20 mouse cellular contexts compared by ENCODE assay signal in genomic region chr11:83457912-83458601, GRCm38 (mm10). TPM values are rescaled to one million over a fixed set of nuclear protein-coding genes. Genes with fewer than 3 reads are reported as not detected.
DNase-seq lines count a peak whose midpoint lies in the region; ATAC-seq lines count a peak whose summit lies in the region.
"Had no signal": no experiment of that assay in that cellular context is flagged by ENCODE, and none has a peak within 500 bp of the region (broad histone marks: within the 10 kb centered on the region; RNA-seq: fewer than 3 reads in every experiment).

No protein-coding gene starts in this region.

- no peak overlapping the region for H3K4me2 ChIP-seq in heart, embryonic 11.5 days
- H3K4me2 ChIP-seq in limb, embryonic 13.5 days (replicated peaks): peak overlapping the region; percentile 19; the same call in 1 of the 2 replicates
- H3K4me2 ChIP-seq: embryonic facial prominence, embryonic 13.5 days had no signal

- peak; percentile 46 to 81 for DNase-seq in adrenal gland, adult (ENCODE audit: inconsistent age in 2 of 2, low spot score in 1 of 2)
- no peak for DNase-seq in adrenal gland, adult 8-10 months
- DNase-seq in heart, embryonic 10.5 days (ENCODE audit: low spot score): no peak
- peak; percentile 90 for DNase-seq in NIH3T3 (ENCODE audit: low read depth)
- no peak for DNase-seq in layer of hippocampus, postnatal 36 days
- DNase-seq in cerebellum, postnatal 14 days: no peak
- DNase-seq: cerebellum, adult 8-10 months; kidney, postnatal 4 days; lung, adult 18-20 months; spleen, adult 18-20 months; thymus, adult 18-20 months had no signal

- peaks cover 48% of the 10 kb centered on the region for H3K27me3 ChIP-seq in heart, embryonic 10.5 days (ENCODE audit: insufficient read depth, poor library complexity, severe bottlenecking)
- H3K27me3 ChIP-seq in heart, embryonic 11.5 days (ENCODE audit: control insufficient read depth, insufficient read depth, low read length): peaks cover 7% of the 10 kb centered on the region
- peaks cover 26% of the 10 kb centered on the region for H3K27me3 ChIP-seq in limb, embryonic 13.5 days

- H3K36me3 ChIP-seq in heart, embryonic 10.5 days: no peaks in the 10 kb centered on the region
- no peaks in the 10 kb centered on the region for H3K36me3 ChIP-seq in heart, embryonic 11.5 days (ENCODE audit: control insufficient read depth, insufficient read depth, low read length)
- H3K36me3 ChIP-seq in limb, embryonic 13.5 days: no peaks in the 10 kb centered on the region
- H3K36me3 ChIP-seq: embryonic facial prominence, embryonic 13.5 days; G1E had no signal

- no peak overlapping the region for H3K4me3 ChIP-seq in heart, embryonic 10.5 days
- no peak overlapping the region for H3K4me3 ChIP-seq in heart, embryonic 11.5 days (ENCODE audit: low read depth, low read length)
- H3K4me3 ChIP-seq in limb, embryonic 13.5 days: no peak overlapping the region
- H3K4me3 ChIP-seq: embryonic facial prominence, embryonic 13.5 days had no signal

- 0 out of 2 replicates have a peak overlapping the region, but pooled peaks have one; percentile 16 for H3K27ac ChIP-seq in heart, embryonic 10.5 days
- H3K27ac ChIP-seq in heart, embryonic 11.5 days (ENCODE audit: low read depth, low read length): no peak overlapping the region
- peak overlapping the region; percentile 18; the same call in 1 of the 2 replicates for H3K27ac ChIP-seq in limb, embryonic 13.5 days
- H3K27ac ChIP-seq: embryonic facial prominence, embryonic 13.5 days had no signal

- H3K9ac ChIP-seq in heart, embryonic 11.5 days (ENCODE audit: low read depth, low read length): no peak overlapping the region
- no peak overlapping the region for H3K9ac ChIP-seq in limb, embryonic 13.5 days
- H3K9ac ChIP-seq: embryonic facial prominence, embryonic 13.5 days had no signal

- peaks cover 51% of the 10 kb centered on the region for H3K4me1 ChIP-seq in heart, embryonic 10.5 days
- H3K4me1 ChIP-seq in heart, embryonic 11.5 days (ENCODE audit: control insufficient read depth, insufficient read depth, low read length): peaks cover 30% of the 10 kb centered on the region
- H3K4me1 ChIP-seq in limb, embryonic 13.5 days: peaks cover 42% of the 10 kb centered on the region

- no peaks in the 10 kb centered on the region for H3K9me3 ChIP-seq in heart, embryonic 10.5 days
- no peaks in the 10 kb centered on the region for H3K9me3 ChIP-seq in heart, embryonic 11.5 days (replicated peaks; ENCODE audit: control insufficient read depth, low read length)
- H3K9me3 ChIP-seq in limb, embryonic 13.5 days: no peaks in the 10 kb centered on the region
- H3K9me3 ChIP-seq: embryonic facial prominence, embryonic 13.5 days; G1E had no signal

- WGBS in heart, embryonic 10.5 days: 61% methylated on average over 9 of the region's 9 CpGs
- 56% methylated on average over 9 of the region's 9 CpGs for WGBS in heart, embryonic 11.5 days (ENCODE audit: insufficient replicate concordance)
- WGBS in limb, embryonic 13.5 days: 39% methylated on average over 9 of the region's 9 CpGs

- no peak for ATAC-seq in heart, embryonic 11.5 days (replicated peaks; ENCODE audit: insufficient number of reproducible peaks, low FRiP score, low TSS enrichment)
- ATAC-seq in limb, embryonic 13.5 days (ENCODE audit: low FRiP score, low read depth): peak; percentile 44; the same call in 1 of the 2 replicates
- ATAC-seq: forebrain, embryonic 16.5 days had no signal

RNA-seq across cellular contexts. Expression of gene Mmp28, which starts 4.8 kb away (rescaled TPM):
- 10 to 100 TPM; 15.5 to 19.1 (median 17.8) TPM for total RNA-seq in adrenal gland, adult 8-10 months (2022)
- polyA plus RNA-seq in heart, embryonic 10.5 days (2016; fragmentation: Nextera tagmentation; extraction: Ambion mirVana): 1.9 and 3.1 TPM in 2 replicates
- 3.3 and 5.6 TPM in 2 replicates for polyA plus RNA-seq in heart, embryonic 11.5 days (2014; fragmentation: Nextera tagmentation; extraction: Ambion mirVana)
- 3.0 and 4.5 TPM in 2 replicates for polyA plus RNA-seq in limb, embryonic 13.5 days (2015; fragmentation: Nextera tagmentation; extraction: Ambion mirVana)
- 1 to 10 TPM; 2.9 to 4.0 TPM for total RNA-seq in layer of hippocampus, postnatal 36 days (2021)
- total RNA-seq: monocyte, adult 5-6 weeks had no signal
- polyA plus RNA-seq: G1E had no signal

RNA-seq across cellular contexts. Expression of gene Taf15, which starts 14.8 kb away (rescaled TPM):
- total RNA-seq in adrenal gland, adult 8-10 months (2022): 10 to 100 TPM; 58.3 to 80.5 (median 68.7) TPM
- 8.0 and 8.6 TPM in 2 replicates for polyA plus RNA-seq in heart, embryonic 10.5 days (2016; fragmentation: Nextera tagmentation; extraction: Ambion mirVana)
- polyA plus RNA-seq in heart, embryonic 11.5 days (2014; fragmentation: Nextera tagmentation; extraction: Ambion mirVana): 6.0 and 15.1 TPM in 2 replicates
- 16.9 and 19.3 TPM in 2 replicates for polyA plus RNA-seq in limb, embryonic 13.5 days (2015; fragmentation: Nextera tagmentation; extraction: Ambion mirVana)
- total RNA-seq in layer of hippocampus, postnatal 36 days (2021): 10 to 100 TPM; 75.0 to 77.4 TPM

RNA-seq across cellular contexts. Expression of gene 1700020L24Rik, which starts 20.6 kb away (rescaled TPM):
- under 1 TPM in 1 of 4 experiments, not detected in 3; 0.89 TPM for total RNA-seq in adrenal gland, adult 8-10 months (2022)
- polyA plus RNA-seq in heart, embryonic 10.5 days (2016; fragmentation: Nextera tagmentation; extraction: Ambion mirVana): 1.5 and 1.9 TPM in 2 replicates
- polyA plus RNA-seq in heart, embryonic 11.5 days (2014; fragmentation: Nextera tagmentation; extraction: Ambion mirVana): 2.1 and 2.3 TPM in 2 replicates
- polyA plus RNA-seq in limb, embryonic 13.5 days (2015; fragmentation: Nextera tagmentation; extraction: Ambion mirVana): 0.56 TPM in 1 of 2 replicates, not detected in the other
- not detected for total RNA-seq in layer of hippocampus, postnatal 36 days (2021)
- total RNA-seq: G1E; heart, adult 18-20 months; left cerebral cortex, postnatal 10 days had no signal
- polyA plus RNA-seq: G1E had no signal

RNA-seq across cellular contexts. Expression of gene Gas2l2, which starts 28.8 kb away (rescaled TPM):
- under 1 TPM in 1 of 4 experiments, not detected in 3; 0.19 TPM for total RNA-seq in adrenal gland, adult 8-10 months (2022)
- 0.17 and 0.18 TPM in 2 replicates for polyA plus RNA-seq in heart, embryonic 10.5 days (2016; fragmentation: Nextera tagmentation; extraction: Ambion mirVana)
- 0.10 and 0.14 TPM in 2 replicates for polyA plus RNA-seq in heart, embryonic 11.5 days (2014; fragmentation: Nextera tagmentation; extraction: Ambion mirVana)
- polyA plus RNA-seq in limb, embryonic 13.5 days (2015; fragmentation: Nextera tagmentation; extraction: Ambion mirVana): not detected in 2 replicates
- under 1 TPM; 0.12 to 0.15 TPM for total RNA-seq in layer of hippocampus, postnatal 36 days (2021)
- total RNA-seq: heart, adult 18-20 months; megakaryocyte, adult 5-6 weeks; monocyte, adult 5-6 weeks had no signal
- polyA plus RNA-seq: G1E had no signal

RNA-seq across cellular contexts. Expression of gene Rasl10b, which starts 49.1 kb away (rescaled TPM):
- 10 to 100 TPM; 15.9 to 21.1 (median 17.8) TPM for total RNA-seq in adrenal gland, adult 8-10 months (2022)
- polyA plus RNA-seq in heart, embryonic 10.5 days (2016; fragmentation: Nextera tagmentation; extraction: Ambion mirVana): 8.1 and 11.4 TPM in 2 replicates
- 4.4 and 5.3 TPM in 2 replicates for polyA plus RNA-seq in heart, embryonic 11.5 days (2014; fragmentation: Nextera tagmentation; extraction: Ambion mirVana)
- polyA plus RNA-seq in limb, embryonic 13.5 days (2015; fragmentation: Nextera tagmentation; extraction: Ambion mirVana): 3.7 and 4.1 TPM in 2 replicates
- total RNA-seq in layer of hippocampus, postnatal 36 days (2021): 100 to 1,000 TPM; 223 to 227 TPM
- total RNA-seq: G1E; megakaryocyte, adult 5-6 weeks; monocyte, adult 5-6 weeks had no signal

Comparison
In these comparisons a context has a peak if more than half of its experiments do, and no peak if none do; other contexts are left out.
1. DNase-seq: peak in adrenal gland, adult (2 of 2) and NIH3T3 (single experiment); none in adrenal gland, adult 8-10 months (single experiment), heart, embryonic 10.5 days (single experiment), layer of hippocampus, postnatal 36 days (0 of 2) and cerebellum, postnatal 14 days (0 of 2).